23 mouse cellular contexts compared by ENCODE assay signal in the genomic region with DNA sequence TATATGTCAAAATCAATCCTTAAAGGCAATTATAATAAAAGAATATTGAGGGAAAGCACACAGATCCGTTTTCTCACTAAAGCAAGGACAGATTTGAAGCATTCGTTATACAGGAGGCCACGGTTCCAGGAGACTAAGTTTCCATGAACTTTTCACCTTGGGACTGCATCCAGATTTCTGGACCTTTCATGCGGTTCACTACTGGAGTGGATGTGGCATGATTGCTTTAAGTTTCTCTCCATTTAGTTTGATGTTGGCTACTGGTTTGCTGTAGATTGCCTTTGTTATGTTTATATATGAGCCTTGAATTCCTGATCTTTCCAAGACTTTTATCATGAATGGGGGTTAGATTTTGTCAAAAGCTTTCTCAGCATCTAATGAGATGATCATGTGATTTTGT. TPM values are rescaled to one million over a fixed set of nuclear protein-coding genes. Genes with fewer than 3 reads are reported as not detected.
DNase-seq lines count a peak whose midpoint lies in the region; ATAC-seq and TF ChIP-seq lines count a peak whose summit lies in the region.
"Had no signal": no experiment of that assay in that cellular context is flagged by ENCODE, and none has a peak within 500 bp of the region (broad histone marks: within the 10 kb centered on the region; RNA-seq: fewer than 3 reads in every experiment).

No protein-coding gene starts in this region.

- H3K4me1 ChIP-seq in kidney, adult 2 months (ENCODE audit: control insufficient read depth, insufficient read depth, low read length), result no peaks in the 10 kb centered on the region
- no peaks in the 10 kb centered on the region for H3K4me1 ChIP-seq in kidney, embryonic 14.5 days (ENCODE audit: control insufficient read depth, insufficient read depth, low read length)
- no peaks in the 10 kb centered on the region for H3K4me1 ChIP-seq in kidney, embryonic 16.5 days (ENCODE audit: insufficient read depth, low read length)
- H3K4me1 ChIP-seq: embryonic facial prominence, embryonic 10.5 days; embryonic facial prominence, embryonic 12.5 days; forebrain, embryonic 13.5 days; forebrain, embryonic 15.5 days had no signal

- TF ChIP-seq CTCF in kidney, adult 2 months (conservative IDR thresholded peaks at IDR 0.05; ENCODE audit: insufficient read depth, insufficient read length, low read depth, low read length), result no peak

- H3K9me3 ChIP-seq in kidney, embryonic 14.5 days (ENCODE audit: control insufficient read depth, low read length), result no peaks in the 10 kb centered on the region
- no peaks in the 10 kb centered on the region for H3K9me3 ChIP-seq in kidney, embryonic 16.5 days (ENCODE audit: low read length)
- H3K9me3 ChIP-seq: embryonic facial prominence, embryonic 10.5 days; embryonic facial prominence, embryonic 12.5 days; forebrain, embryonic 13.5 days had no signal

- no peak overlapping the region for H3K4me3 ChIP-seq in kidney, adult 2 months (ENCODE audit: insufficient read depth, low read depth, low read length)
- no peak overlapping the region for H3K4me3 ChIP-seq in kidney, embryonic 14.5 days (ENCODE audit: low read length)
- no peak overlapping the region for H3K4me3 ChIP-seq in kidney, embryonic 16.5 days (ENCODE audit: low read length)
- H3K4me3 ChIP-seq: embryonic facial prominence, embryonic 10.5 days; embryonic facial prominence, embryonic 12.5 days; forebrain, embryonic 13.5 days; forebrain, embryonic 15.5 days had no signal

- TF ChIP-seq POLR2A in kidney, adult 2 months (IDR thresholded peaks at IDR 0.05; ENCODE audit: low read depth, low read length), result no peak

- no peaks in the 10 kb centered on the region for H3K36me3 ChIP-seq in kidney, adult 2 months (ENCODE audit: control insufficient read depth, insufficient read depth, low read length)
- H3K36me3 ChIP-seq in kidney, embryonic 14.5 days (ENCODE audit: control insufficient read depth, insufficient read depth, low read length), result no peaks in the 10 kb centered on the region
- H3K36me3 ChIP-seq in kidney, embryonic 16.5 days (ENCODE audit: insufficient read depth, low read length), result no peaks in the 10 kb centered on the region
- H3K36me3 ChIP-seq: embryonic facial prominence, embryonic 10.5 days; embryonic facial prominence, embryonic 12.5 days; forebrain, embryonic 15.5 days had no signal

- peak; percentile 21 for DNase-seq in kidney, adult 2 months
- DNase-seq in kidney, postnatal 36 days, result peak; percentile 3 to 10
- DNase-seq in ZHBTc4 (ENCODE audit: low read depth, low spot score), result peak; percentile 54
- DNase-seq in embryo, embryonic 10.5 days (ENCODE audit: low spot score), result no peak
- DNase-seq: adrenal gland, adult 2 months; adrenal gland, postnatal 10 days; adrenal gland, postnatal 25 days; B cell, adult 2 months; cerebellum, adult 11 months; cerebellum, adult 18-20 months; cerebellum, adult 8-10 months; cerebellum, adult 9-11 months; cerebellum, postnatal 14 days; cerebellum, postnatal 36 days; forebrain, postnatal 0 days had no signal

- 43% methylated on average over 4 of the region's 4 CpGs for WGBS in kidney, adult 2 months
- WGBS in kidney, embryonic 14.5 days, result 80% methylated on average over 4 of the region's 4 CpGs
- WGBS in kidney, embryonic 16.5 days, result 73% methylated on average over 4 of the region's 4 CpGs

- no peaks in the 10 kb centered on the region for H3K27me3 ChIP-seq in kidney, adult 2 months (replicated peaks; ENCODE audit: control insufficient read depth, insufficient read depth, low read length)
- no peaks in the 10 kb centered on the region for H3K27me3 ChIP-seq in kidney, embryonic 14.5 days (ENCODE audit: control insufficient read depth, insufficient read depth, low read length)
- H3K27me3 ChIP-seq in kidney, embryonic 16.5 days (ENCODE audit: insufficient read depth, low read length), result no peaks in the 10 kb centered on the region
- H3K27me3 ChIP-seq: embryonic facial prominence, embryonic 12.5 days; forebrain, embryonic 13.5 days; forebrain, embryonic 15.5 days had no signal

- H3K4me2 ChIP-seq in kidney, embryonic 14.5 days (replicated peaks; ENCODE audit: low read depth, low read length), result no peak overlapping the region
- H3K4me2 ChIP-seq in kidney, embryonic 16.5 days (replicated peaks; ENCODE audit: low read depth, low read length), result no peak overlapping the region
- H3K4me2 ChIP-seq: embryonic facial prominence, embryonic 12.5 days; forebrain, embryonic 13.5 days; forebrain, embryonic 15.5 days had no signal

- H3K9ac ChIP-seq in kidney, embryonic 14.5 days (ENCODE audit: low read depth, low read length), result no peak overlapping the region
- H3K9ac ChIP-seq in kidney, embryonic 16.5 days (replicated peaks; ENCODE audit: low read length), result no peak overlapping the region
- H3K9ac ChIP-seq: embryonic facial prominence, embryonic 12.5 days; forebrain, embryonic 13.5 days; forebrain, embryonic 15.5 days; forebrain, postnatal 0 days had no signal

- ATAC-seq in kidney, embryonic 14.5 days (ENCODE audit: low FRiP score, low TSS enrichment), result no peak
- no peak for ATAC-seq in kidney, embryonic 16.5 days (ENCODE audit: low FRiP score, low TSS enrichment)
- ATAC-seq: CD4-positive, CD25-positive, alpha-beta regulatory T cell, adult 4 months; forebrain, embryonic 13.5 days; forebrain, embryonic 15.5 days; forebrain, postnatal 0 days had no signal

- H3K27ac ChIP-seq in kidney, adult 2 months (ENCODE audit: insufficient read depth, low read depth, low read length), result no peak overlapping the region
- no peak overlapping the region for H3K27ac ChIP-seq in kidney, embryonic 14.5 days (ENCODE audit: low read depth, low read length)
- H3K27ac ChIP-seq in kidney, embryonic 16.5 days (ENCODE audit: low read length), result no peak overlapping the region
- H3K27ac ChIP-seq: embryonic facial prominence, embryonic 10.5 days; embryonic facial prominence, embryonic 12.5 days; forebrain, embryonic 13.5 days; forebrain, embryonic 15.5 days had no signal

RNA-seq across cellular contexts. Expression of a gene that starts 11.2 kb away (rescaled TPM):
- not detected in 2 replicates for polyA plus RNA-seq in kidney, adult 2 months (2012; rRNA removed)
- not detected in 2 replicates for polyA plus RNA-seq in kidney, embryonic 14.5 days (2014; fragmentation: Nextera tagmentation; extraction: Ambion mirVana)
- not detected in 2 replicates for polyA plus RNA-seq in kidney, embryonic 16.5 days (2015; fragmentation: Nextera tagmentation; extraction: Ambion mirVana)
- polyA plus RNA-seq: adrenal gland, adult 2 months; CD4-positive, CD25-positive, alpha-beta regulatory T cell, adult 4 months; embryonic facial prominence, embryonic 10.5 days; embryonic facial prominence, embryonic 12.5 days; forebrain, embryonic 11.5 days; forebrain, embryonic 13.5 days; forebrain, embryonic 15.5 days; forebrain, postnatal 0 days had no signal
